8 mouse cellular contexts compared by ENCODE assay signal in genomic region chr11:98754621-98755181, GRCm38 (mm10). TPM values are rescaled to one million over a fixed set of nuclear protein-coding genes. Genes with fewer than 3 reads are reported as not detected.
DNase-seq lines count a peak whose midpoint lies in the region; ATAC-seq and TF ChIP-seq lines count a peak whose summit lies in the region.

No protein-coding gene starts in this region.

- H3K4me2 ChIP-seq in heart, embryonic 11.5 days = peak overlapping the region; percentile 33
- H3K4me2 ChIP-seq in neural tube, embryonic 13.5 days = 0 out of 2 replicates have a peak overlapping the region, but pooled peaks have one; percentile 4

- no peaks in the 10 kb centered on the region for H3K9me3 ChIP-seq in heart, embryonic 11.5 days (replicated peaks; ENCODE audit: control insufficient read depth, low read length)
- no peaks in the 10 kb centered on the region for H3K9me3 ChIP-seq in neural tube, embryonic 13.5 days

- H3K4me3 ChIP-seq in heart, embryonic 11.5 days (ENCODE audit: low read depth, low read length) = no peak overlapping the region
- H3K4me3 ChIP-seq in lung, adult 2 months (replicated peaks; ENCODE audit: extremely low read depth, low read depth, low read length) = no peak overlapping the region
- no peak overlapping the region for H3K4me3 ChIP-seq in neural tube, embryonic 13.5 days

- WGBS in heart, embryonic 11.5 days (ENCODE audit: insufficient replicate concordance) = 18% methylated on average over 7 of the region's 7 CpGs
- 20% methylated on average over 7 of the region's 7 CpGs for WGBS in lung, adult 2 months
- 20% methylated on average over 7 of the region's 7 CpGs for WGBS in neural tube, embryonic 13.5 days

- peaks cover 14% of the 10 kb centered on the region for H3K36me3 ChIP-seq in heart, embryonic 11.5 days (ENCODE audit: control insufficient read depth, insufficient read depth, low read length)
- H3K36me3 ChIP-seq in neural tube, embryonic 13.5 days = peaks cover 56% of the 10 kb centered on the region

- DNase-seq in CD4-positive, CD25-positive, alpha-beta regulatory T cell, adult 2 months (ENCODE audit: low read depth, low spot score) = peak; percentile 87
- DNase-seq in adipocyte (ENCODE audit: low spot score) = peak; percentile 80
- DNase-seq in embryo, embryonic 10.5 days (ENCODE audit: low spot score) = peak; percentile 89
- peak; percentile 80 for DNase-seq in kidney, adult 9 months
- DNase-seq in lung, adult 2 months = peak; percentile 77
- DNase-seq in thymus, postnatal 14 days = peak; percentile 85

- peak overlapping the region; percentile 0; the same call in 1 of the 2 replicates for H3K9ac ChIP-seq in heart, embryonic 11.5 days (ENCODE audit: low read depth, low read length)
- H3K9ac ChIP-seq in neural tube, embryonic 13.5 days = 0 out of 2 replicates have a peak overlapping the region, but pooled peaks have one; percentile 43

- H3K27ac ChIP-seq in heart, embryonic 11.5 days (ENCODE audit: low read depth, low read length) = peak overlapping the region; percentile 57
- peak overlapping the region; percentile 59 for H3K27ac ChIP-seq in neural tube, embryonic 13.5 days (replicated peaks)

- H3K4me1 ChIP-seq in heart, embryonic 11.5 days (ENCODE audit: control insufficient read depth, insufficient read depth, low read length) = peaks cover 64% of the 10 kb centered on the region
- peaks cover 39% of the 10 kb centered on the region for H3K4me1 ChIP-seq in lung, adult 2 months (ENCODE audit: control insufficient read depth, insufficient read depth, low read length)
- H3K4me1 ChIP-seq in neural tube, embryonic 13.5 days (replicated peaks) = peaks cover 56% of the 10 kb centered on the region

- TF ChIP-seq POLR2A in lung, adult 2 months (IDR thresholded peaks at IDR 0.05; ENCODE audit: borderline replicate concordance, extremely low read depth, low read depth, low read length) = peak; percentile 12; the same call in 1 of the 2 replicates

- peak; percentile 94 for TF ChIP-seq CTCF in lung, adult 2 months (IDR thresholded peaks at IDR 0.05; ENCODE audit: insufficient read depth, low read length)

- no peaks in the 10 kb centered on the region for H3K27me3 ChIP-seq in heart, embryonic 11.5 days (ENCODE audit: control insufficient read depth, insufficient read depth, low read length)
- no peaks in the 10 kb centered on the region for H3K27me3 ChIP-seq in neural tube, embryonic 13.5 days

- ATAC-seq in heart, embryonic 11.5 days (replicated peaks; ENCODE audit: insufficient number of reproducible peaks, low FRiP score, low TSS enrichment) = peak; percentile 31; the same call in 1 of the 2 replicates
- no peak for ATAC-seq in neural tube, embryonic 13.5 days (ENCODE audit: low read depth)

RNA-seq across cellular contexts. Expression of gene Thra, which starts 14.3 kb away (rescaled TPM):
- 32.2 and 35.7 TPM in 2 replicates for polyA plus RNA-seq in heart, embryonic 11.5 days (2014; fragmentation: Nextera tagmentation; extraction: Ambion mirVana)
- 142 and 159 TPM in 2 replicates for polyA plus RNA-seq in lung, adult 2 months (2012; rRNA removed)
- polyA plus RNA-seq in neural tube, embryonic 13.5 days (2015; fragmentation: Nextera tagmentation; extraction: Ambion mirVana) = 89.5 and 94.4 TPM in 2 replicates

RNA-seq across cellular contexts. Expression of gene Nr1d1, which starts 20.4 kb away (rescaled TPM):
- 5.6 and 6.4 TPM in 2 replicates for polyA plus RNA-seq in heart, embryonic 11.5 days (2014; fragmentation: Nextera tagmentation; extraction: Ambion mirVana)
- polyA plus RNA-seq in lung, adult 2 months (2012; rRNA removed) = 213 and 329 TPM in 2 replicates
- polyA plus RNA-seq in neural tube, embryonic 13.5 days (2015; fragmentation: Nextera tagmentation; extraction: Ambion mirVana) = 3.4 and 3.6 TPM in 2 replicates

RNA-seq across cellular contexts. Expression of gene Med24, which starts 25.5 kb away (rescaled TPM):
- 31.6 and 42.1 TPM in 2 replicates for polyA plus RNA-seq in heart, embryonic 11.5 days (2014; fragmentation: Nextera tagmentation; extraction: Ambion mirVana)
- 45.0 and 55.1 TPM in 2 replicates for polyA plus RNA-seq in lung, adult 2 months (2012; rRNA removed)
- polyA plus RNA-seq in neural tube, embryonic 13.5 days (2015; fragmentation: Nextera tagmentation; extraction: Ambion mirVana) = 62.3 and 69.1 TPM in 2 replicates

RNA-seq across cellular contexts. Expression of gene Msl1, which starts 40.6 kb away (rescaled TPM):
- polyA plus RNA-seq in heart, embryonic 11.5 days (2014; fragmentation: Nextera tagmentation; extraction: Ambion mirVana) = 15.9 and 17.1 TPM in 2 replicates
- 39.0 and 54.3 TPM in 2 replicates for polyA plus RNA-seq in lung, adult 2 months (2012; rRNA removed)
- 31.5 and 33.2 TPM in 2 replicates for polyA plus RNA-seq in neural tube, embryonic 13.5 days (2015; fragmentation: Nextera tagmentation; extraction: Ambion mirVana)

RNA-seq across cellular contexts. Expression of gene Casc3, which starts 50.0 kb away (rescaled TPM):
- 22.2 and 28.5 TPM in 2 replicates for polyA plus RNA-seq in heart, embryonic 11.5 days (2014; fragmentation: Nextera tagmentation; extraction: Ambion mirVana)
- 33.6 and 37.9 TPM in 2 replicates for polyA plus RNA-seq in lung, adult 2 months (2012; rRNA removed)
- polyA plus RNA-seq in neural tube, embryonic 13.5 days (2015; fragmentation: Nextera tagmentation; extraction: Ambion mirVana) = 55.1 and 57.7 TPM in 2 replicates

Comparison
In these comparisons a context has a peak if more than half of its experiments do, and no peak if none do; other contexts are left out.
1. RNA of gene Nr1d1, which starts 20.4 kb away (polyA plus RNA-seq): 213 to 329 TPM in lung, adult 2 months; 5.6 to 6.4 TPM in heart, embryonic 11.5 days and 3.4 to 3.6 TPM in neural tube, embryonic 13.5 days; every median in the first group is over 10 times any median in the second.
2. Peak in every context shown above with its lines, with median percentiles within 50 percentile points of each other: DNase-seq.